Mouse (Mus musculus): ENCODE results near the gene Rgl1. TPM values are rescaled to one million over a fixed set of nuclear protein-coding genes. Genes with fewer than 3 reads are reported as not detected.

The Rgl1 gene
- polyA plus RNA-seq, 2 experiments: 5.4 to 8.6 TPM

- Histone ChIP-seq H3K36me3 (replicated peaks; ENCODE audit: control insufficient read depth, insufficient read depth, low read depth) (no peaks in the 10 kb centered on the region), H3K4me1 (replicated peaks; ENCODE audit: control insufficient read depth in 2 of 2, insufficient read depth in 2 of 2, low read length in 1 of 2) (0 out of 4 replicates have a peak, but pooled peaks cover 0 to 2% of the 10 kb centered on the region in 2 experiments), H3K9ac (replicated peaks) (no peak overlapping the region), H3K4me2 (ENCODE audit: low read depth) (no peak overlapping the region), H3K27ac (no peak overlapping the region), H3K27me3 (ENCODE audit: control insufficient read depth, insufficient read depth, low read length) (no peaks in the 10 kb centered on the region), H3K4me3 (ENCODE audit: insufficient read depth in 1 of 2, low read depth in 2 of 2, low read length in 2 of 2) (no peak overlapping the region), H3K9me3 (ENCODE audit: control insufficient read depth, low read length) (no peaks in the 10 kb centered on the region)
- DNase-seq (ENCODE audit: low read depth in 3 of 3, low spot score in 3 of 3): peak in 1 of 3 experiments; percentile 9
- TF ChIP-seq EP300 (IDR thresholded peaks at IDR 0.05; ENCODE audit: low read depth) (no peak), CTCF (IDR thresholded peaks at IDR 0.05; ENCODE audit: low read depth) (no peak)
- no peak for ATAC-seq (ENCODE audit: insufficient read depth)
- 26% methylated on average over 3 of the region's 3 CpGs for WGBS (ENCODE audit: insufficient replicate concordance)
Measured at GRCm38 (mm10) chr1:152528778-152529177, 237.4 kb downstream of the Rgl1 start.

- no peak overlapping the region for H3K27ac ChIP-seq
- DNase-seq (ENCODE audit: low read depth in 3 of 3, low spot score in 3 of 3): no peak
Measured at GRCm38 (mm10) chr1:152528214-152528613, 237.9 kb downstream of the Rgl1 start.

DNA sequence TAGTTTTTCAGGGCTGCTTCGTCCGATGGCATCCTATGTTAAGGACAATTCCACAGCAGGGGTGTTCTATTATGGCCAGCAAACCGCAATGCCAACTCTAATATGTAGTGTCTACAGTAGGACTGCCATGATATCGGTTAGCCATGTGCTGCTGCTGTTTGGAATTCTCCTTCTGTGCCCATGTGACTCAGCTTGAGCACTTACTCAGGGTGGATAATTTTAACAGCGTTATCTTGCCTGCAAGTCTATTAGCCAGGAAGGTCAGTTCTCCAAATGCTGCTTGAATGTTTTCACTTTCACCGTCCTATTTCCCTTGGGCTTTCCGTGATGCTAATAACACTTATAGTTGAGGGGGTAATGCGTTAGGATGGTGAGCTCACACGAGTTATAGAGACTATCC is 240.0 kb downstream of the Rgl1 start:
- Histone ChIP-seq H3K4me3 (ENCODE audit: insufficient read depth in 1 of 2, low read depth in 2 of 2, low read length in 2 of 2) (no peak overlapping the region), H3K9me3 (ENCODE audit: control insufficient read depth, low read length) (no peaks in the 10 kb centered on the region), H3K36me3 (replicated peaks; ENCODE audit: control insufficient read depth, insufficient read depth, low read depth) (no peaks in the 10 kb centered on the region), H3K27me3 (ENCODE audit: control insufficient read depth, insufficient read depth, low read length) (no peaks in the 10 kb centered on the region), H3K27ac (no peak overlapping the region), H3K9ac (replicated peaks) (no peak overlapping the region), H3K4me1 (replicated peaks; ENCODE audit: control insufficient read depth in 2 of 2, insufficient read depth in 2 of 2, low read length in 1 of 2) (no peaks in the 10 kb centered on the region), H3K4me2 (ENCODE audit: low read depth) (no peak overlapping the region)
- TF ChIP-seq EP300 (IDR thresholded peaks at IDR 0.05; ENCODE audit: low read depth): no peak
- TF ChIP-seq CTCF (IDR thresholded peaks at IDR 0.05; ENCODE audit: low read depth): no peak
- WGBS (ENCODE audit: insufficient replicate concordance): 62% methylated on average over 9 of the region's 9 CpGs
- DNase-seq (ENCODE audit: low read depth in 3 of 3, low spot score in 3 of 3) (no peak), ATAC-seq (ENCODE audit: insufficient read depth) (no peak)

More at GRCm38 (mm10) chr1:152528214-152528613, 237.9 kb downstream of the Rgl1 start:
- H3K9me3 ChIP-seq (ENCODE audit: control insufficient read depth, low read length): no peaks in the 10 kb centered on the region
- no peak overlapping the region for H3K9ac ChIP-seq (replicated peaks)
- no peaks in the 10 kb centered on the region for H3K36me3 ChIP-seq (replicated peaks; ENCODE audit: control insufficient read depth, insufficient read depth, low read depth)
- ATAC-seq (ENCODE audit: insufficient read depth): no peak
- H3K4me2 ChIP-seq (ENCODE audit: low read depth): no peak overlapping the region
- TF ChIP-seq CTCF (IDR thresholded peaks at IDR 0.05; ENCODE audit: low read depth) (no peak), EP300 (IDR thresholded peaks at IDR 0.05; ENCODE audit: low read depth) (no peak)
- no peaks in the 10 kb centered on the region for H3K27me3 ChIP-seq (ENCODE audit: control insufficient read depth, insufficient read depth, low read length)
- 0 out of 4 replicates have a peak, but pooled peaks cover 0 to 2% of the 10 kb centered on the region in 2 experiments for H3K4me1 ChIP-seq (replicated peaks; ENCODE audit: control insufficient read depth in 2 of 2, insufficient read depth in 2 of 2, low read length in 1 of 2)
- no peak overlapping the region for H3K4me3 ChIP-seq (ENCODE audit: insufficient read depth in 1 of 2, low read depth in 2 of 2, low read length in 2 of 2)
- 57% methylated on average over 6 of the region's 6 CpGs for WGBS (ENCODE audit: insufficient replicate concordance)

GRCm38 (mm10) chr1:152524987-152525648 is 241.0 kb downstream of the Rgl1 start:
- TF ChIP-seq CTCF (IDR thresholded peaks at IDR 0.05; ENCODE audit: low read depth) (peak; percentile 80), EP300 (IDR thresholded peaks at IDR 0.05; ENCODE audit: low read depth) (no peak)
- H3K36me3 ChIP-seq (replicated peaks; ENCODE audit: control insufficient read depth, insufficient read depth, low read depth): no peaks in the 10 kb centered on the region
- H3K9ac ChIP-seq (replicated peaks): no peak overlapping the region
- peak; percentile 33 to 43 (median 43) for DNase-seq (ENCODE audit: low read depth in 3 of 3, low spot score in 3 of 3)
- H3K4me1 ChIP-seq (replicated peaks; ENCODE audit: control insufficient read depth in 2 of 2, insufficient read depth in 2 of 2, low read length in 1 of 2): no peaks in the 10 kb centered on the region
- H3K4me2 ChIP-seq (ENCODE audit: low read depth): no peak overlapping the region
- no peak overlapping the region for H3K27ac ChIP-seq
- no peaks in the 10 kb centered on the region for H3K9me3 ChIP-seq (ENCODE audit: control insufficient read depth, low read length)
- H3K4me3 ChIP-seq (ENCODE audit: insufficient read depth in 1 of 2, low read depth in 2 of 2, low read length in 2 of 2): no peak overlapping the region
- no peaks in the 10 kb centered on the region for H3K27me3 ChIP-seq (ENCODE audit: control insufficient read depth, insufficient read depth, low read length)
- ATAC-seq (ENCODE audit: insufficient read depth): no peak
- 14% methylated on average over 6 of the region's 6 CpGs for WGBS (ENCODE audit: insufficient replicate concordance)

DNA sequence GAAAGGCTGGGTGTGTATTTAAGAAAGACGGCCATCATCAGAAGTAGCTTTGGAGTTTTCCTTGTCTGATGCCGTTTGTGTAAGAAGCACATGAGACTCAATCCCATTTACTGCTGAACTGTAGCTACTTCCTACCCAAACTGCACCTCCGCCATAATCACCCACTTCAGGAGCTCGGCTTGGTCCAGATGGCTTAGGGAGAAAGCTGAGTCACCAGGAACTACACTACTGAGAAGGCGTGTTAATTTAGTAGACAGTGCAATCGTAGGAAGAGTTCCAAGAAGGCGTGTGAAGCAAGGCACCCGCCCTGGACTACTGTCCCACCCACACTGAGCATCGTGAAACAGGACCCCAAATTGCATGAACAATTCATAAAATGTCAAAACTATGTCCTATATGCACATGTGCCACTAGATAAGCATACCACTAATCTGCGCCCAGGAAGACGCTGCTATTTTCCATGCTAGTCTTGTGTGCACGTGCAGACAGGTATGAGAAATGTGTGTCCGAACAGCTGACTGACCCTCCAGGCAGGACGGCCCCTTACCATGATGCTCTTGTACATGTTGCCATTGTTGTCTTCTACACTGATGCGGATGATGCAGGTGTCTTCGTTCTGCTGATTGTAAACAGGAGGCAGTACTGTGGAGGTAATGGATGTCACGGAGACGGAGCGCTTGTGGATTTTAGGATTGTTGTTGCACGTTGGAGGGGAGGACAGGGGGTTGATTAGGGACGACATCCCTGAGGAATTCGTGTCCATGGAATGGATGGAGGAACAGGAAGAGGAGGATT is 241.9 kb downstream of the Rgl1 start:
- ATAC-seq (ENCODE audit: insufficient read depth) (no peak), DNase-seq (ENCODE audit: low read depth in 3 of 3, low spot score in 3 of 3) (no peak)
- Histone ChIP-seq H3K27me3 (ENCODE audit: control insufficient read depth, insufficient read depth, low read length) (no peaks in the 10 kb centered on the region), H3K4me1 (replicated peaks; ENCODE audit: control insufficient read depth in 2 of 2, insufficient read depth in 2 of 2, low read length in 1 of 2) (no peaks in the 10 kb centered on the region), H3K4me3 (ENCODE audit: insufficient read depth in 1 of 2, low read depth in 2 of 2, low read length in 2 of 2) (no peak overlapping the region), H3K9ac (replicated peaks) (no peak overlapping the region), H3K9me3 (ENCODE audit: control insufficient read depth, low read length) (no peaks in the 10 kb centered on the region), H3K27ac (no peak overlapping the region), H3K4me2 (ENCODE audit: low read depth) (no peak overlapping the region), H3K36me3 (replicated peaks; ENCODE audit: control insufficient read depth, insufficient read depth, low read depth) (no peaks in the 10 kb centered on the region)
- no peak for TF ChIP-seq CTCF (IDR thresholded peaks at IDR 0.05; ENCODE audit: low read depth)
- TF ChIP-seq EP300 (IDR thresholded peaks at IDR 0.05; ENCODE audit: low read depth): no peak
- 67% methylated on average over 22 of the region's 22 CpGs for WGBS (ENCODE audit: insufficient replicate concordance)
